Mouse (Mus musculus) forebrain, embryonic 15.5 days (tissue): Measurements from ENCODE around the gene Tlk1. TPM values are rescaled to one million over a fixed set of nuclear protein-coding genes. Genes with fewer than 3 reads are reported as not detected.

Experiments
- ATAC-seq: fragments of 200-750 bp; cut with Nextera tagmentation; replicated peaks from 2 replicates; pipeline ENCODE4 v1.8.0; 2017; ENCODE audit warnings: mild to moderate bottlenecking, moderate TSS enrichment, moderate library complexity
- H3K27ac ChIP-seq: fragments of 300-500 bp; sonication (generic); replicated peaks from 2 replicates; pipeline ENCODE4 v1.5.1; 2015; ENCODE audit warnings: mild to moderate bottlenecking, inconsistent platforms
- H3K27me3 ChIP-seq: fragments of 300-500 bp; sonication (generic); 2 replicates; pipeline ENCODE4 v1.6.1; 2015; ENCODE audit warnings: inconsistent platforms
- H3K36me3 ChIP-seq: fragments of 300-500 bp; sonication (generic); 2 replicates; pipeline ENCODE4 v1.6.1; 2015; ENCODE audit warnings: mild to moderate bottlenecking, inconsistent platforms
- H3K4me1 ChIP-seq: fragments of 300-500 bp; sonication (generic); 2 replicates; pipeline ENCODE4 v1.6.1; 2015; ENCODE audit warnings: inconsistent platforms
- H3K4me2 ChIP-seq: fragments of 300-500 bp; sonication (generic); replicated peaks from 2 replicates; pipeline ENCODE4 v1.6.1; 2015; ENCODE audit warnings: mild to moderate bottlenecking, inconsistent platforms
- H3K4me3 ChIP-seq: fragments of 300-500 bp; sonication (generic); 2 replicates; pipeline ENCODE4 v1.5.1; 2015; ENCODE audit warnings: mild to moderate bottlenecking, inconsistent platforms
- H3K9ac ChIP-seq: fragments of 300-500 bp; sonication (generic); replicated peaks from 2 replicates; pipeline ENCODE4 v1.6.1; 2015; ENCODE audit warnings: mild to moderate bottlenecking, inconsistent platforms
- H3K9me3 ChIP-seq: fragments of 300-500 bp; sonication (generic); 2 replicates; pipeline ENCODE4 v1.6.1; 2016; ENCODE audit warnings: inconsistent platforms
- WGBS: fragments of 180-500 bp; shearing (Covaris S2); methylation state at CpG from one replicate; pipeline ENCODE4 v1.1.7; 2015; ENCODE audit warnings: mixed read lengths; 5-methylcytosine and 5-hydroxymethylcytosine counted together
- polyA plus RNA-seq: library from polyadenylated mRNA; unstranded; fragments of >200 nt; fragmentation: Nextera tagmentation; extraction: Ambion mirVana; gene quantifications from 2 replicates; pipeline ENCODE4 v1.2.1, GENCODE M21; 2015

The Tlk1 gene
- polyA plus RNA-seq, 1 experiment from 2014 or later: 25.3 TPM

- Histone ChIP-seq H3K4me1 (no peaks in the 10 kb centered on the region), H3K9ac (no peak overlapping the region), H3K27me3 (no peaks in the 10 kb centered on the region), H3K4me3 (no peak overlapping the region), H3K36me3 (no peaks in the 10 kb centered on the region), H3K4me2 (no peak overlapping the region), H3K27ac (no peak overlapping the region), H3K9me3 (no peaks in the 10 kb centered on the region)
- ATAC-seq: no peak
- 92% methylated on average over 1 of the region's 1 CpGs for WGBS
Measured at GRCm38 (mm10) chr2:70779634-70780033, 45.9 kb downstream of the Tlk1 start.

DNA sequence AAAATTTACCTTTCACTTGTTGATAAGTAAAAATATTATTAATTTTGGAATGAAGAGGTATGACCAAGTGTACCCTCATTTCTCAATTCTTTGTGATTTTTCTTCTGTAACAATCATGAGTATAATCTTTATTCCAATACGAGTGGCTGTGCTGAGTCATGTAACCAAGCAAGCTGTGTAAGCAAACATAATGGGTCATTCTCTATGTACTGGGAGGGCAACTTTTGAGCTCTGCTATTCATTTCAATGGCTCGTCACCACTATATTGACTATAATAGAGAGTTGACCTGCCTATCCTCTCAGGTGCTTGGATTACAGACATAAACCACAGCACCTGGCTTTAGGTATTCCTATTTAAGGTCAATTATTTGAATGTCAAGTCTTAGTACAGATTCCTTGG is 48.8 kb downstream of the Tlk1 start:
- no peaks in the 10 kb centered on the region for H3K4me1 ChIP-seq
- ATAC-seq: no peak
- no peak overlapping the region for H3K27ac ChIP-seq
- H3K4me2 ChIP-seq: no peak overlapping the region
- WGBS: 67% methylated on average over 2 of the region's 2 CpGs
- no peak overlapping the region for H3K9ac ChIP-seq
- no peaks in the 10 kb centered on the region for H3K9me3 ChIP-seq
- no peaks in the 10 kb centered on the region for H3K27me3 ChIP-seq
- no peak overlapping the region for H3K4me3 ChIP-seq
- H3K36me3 ChIP-seq: no peaks in the 10 kb centered on the region

GRCm38 (mm10) chr2:70764734-70765133 is 60.8 kb downstream of the Tlk1 start:
- no peaks in the 10 kb centered on the region for H3K9me3 ChIP-seq
- 90% methylated on average over 7 of the region's 7 CpGs for WGBS
- no peaks in the 10 kb centered on the region for H3K4me1 ChIP-seq
- H3K4me3 ChIP-seq: no peak overlapping the region
- no peak overlapping the region for H3K27ac ChIP-seq
- no peaks in the 10 kb centered on the region for H3K27me3 ChIP-seq
- H3K9ac ChIP-seq: no peak overlapping the region
- no peaks in the 10 kb centered on the region for H3K36me3 ChIP-seq
- no peak overlapping the region for H3K4me2 ChIP-seq
- no peak for ATAC-seq

- Histone ChIP-seq H3K9me3 (no peaks in the 10 kb centered on the region), H3K27me3 (no peaks in the 10 kb centered on the region), H3K4me2 (no peak overlapping the region), H3K27ac (no peak overlapping the region), H3K36me3 (no peaks in the 10 kb centered on the region), H3K4me1 (no peaks in the 10 kb centered on the region), H3K4me3 (no peak overlapping the region), H3K9ac (no peak overlapping the region)
- no peak for ATAC-seq
- 93% methylated on average over 1 of the region's 1 CpGs for WGBS
Measured at GRCm38 (mm10) chr2:70762741-70763140, 62.8 kb downstream of the Tlk1 start.

DNA sequence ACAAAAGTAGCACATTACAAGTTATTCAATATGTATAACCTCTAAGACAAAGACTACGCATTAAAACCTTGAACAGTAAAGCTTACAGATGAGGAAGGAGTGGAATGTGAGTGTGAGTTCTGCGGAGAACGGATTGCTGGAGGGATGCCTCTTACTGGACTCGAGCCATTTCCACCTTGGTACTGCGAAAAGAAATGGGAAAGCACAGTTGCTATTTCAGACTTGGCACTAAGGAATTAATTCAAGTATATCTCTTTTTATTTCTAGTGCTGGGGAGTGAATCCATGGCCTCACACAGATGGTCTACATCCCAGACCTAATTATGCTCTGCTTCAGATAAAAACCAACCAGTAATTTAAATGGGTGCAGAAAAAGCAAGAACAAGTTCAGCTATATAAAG is 73.4 kb downstream of the Tlk1 start:
- 79% methylated on average over 5 of the region's 5 CpGs for WGBS
- H3K27ac ChIP-seq: no peak overlapping the region
- ATAC-seq: no peak

DNA sequence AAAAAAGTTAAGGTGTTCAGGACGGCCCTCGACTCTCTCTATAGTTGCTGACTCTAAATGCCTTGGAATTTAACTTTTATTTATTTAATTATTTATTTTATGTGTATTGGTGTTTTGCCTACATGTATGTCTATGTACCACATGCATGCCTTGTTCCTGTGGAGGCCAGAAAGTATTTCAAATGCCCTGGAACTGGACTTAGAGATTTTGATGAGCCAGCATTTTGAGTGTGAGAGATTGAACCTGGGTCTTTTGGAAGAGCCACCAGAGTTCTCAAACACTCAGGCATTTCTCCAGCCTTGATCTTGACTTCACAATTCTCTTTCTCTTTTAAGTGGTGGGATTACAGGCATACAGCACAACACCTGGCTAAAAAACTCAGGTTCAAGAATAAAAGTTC is 73.9 kb downstream of the Tlk1 start:
- Histone ChIP-seq H3K4me2 (no peak overlapping the region), H3K36me3 (peaks cover 7% of the 10 kb centered on the region; the same call in 1 of the 2 replicates), H3K9me3 (no peaks in the 10 kb centered on the region), H3K27ac (no peak overlapping the region), H3K9ac (no peak overlapping the region), H3K27me3 (no peaks in the 10 kb centered on the region), H3K4me3 (no peak overlapping the region), H3K4me1 (no peaks in the 10 kb centered on the region)
- ATAC-seq: no peak
- 92% methylated on average over 2 of the region's 2 CpGs for WGBS

More for the DNA sequence above, 73.4 kb downstream of the Tlk1 start:
- H3K4me2 ChIP-seq: no peak overlapping the region
- H3K4me1 ChIP-seq: no peaks in the 10 kb centered on the region
- no peak overlapping the region for H3K9ac ChIP-seq
- H3K9me3 ChIP-seq: no peaks in the 10 kb centered on the region
- H3K27me3 ChIP-seq: no peaks in the 10 kb centered on the region
- H3K4me3 ChIP-seq: no peak overlapping the region
- peaks cover 7% of the 10 kb centered on the region; the same call in 1 of the 2 replicates for H3K36me3 ChIP-seq

- no peak for ATAC-seq
- no peak overlapping the region for H3K4me2 ChIP-seq
- no peaks in the 10 kb centered on the region for H3K9me3 ChIP-seq
Measured at GRCm38 (mm10) chr2:70742588-70742987, 82.9 kb downstream of the Tlk1 start.

DNA sequence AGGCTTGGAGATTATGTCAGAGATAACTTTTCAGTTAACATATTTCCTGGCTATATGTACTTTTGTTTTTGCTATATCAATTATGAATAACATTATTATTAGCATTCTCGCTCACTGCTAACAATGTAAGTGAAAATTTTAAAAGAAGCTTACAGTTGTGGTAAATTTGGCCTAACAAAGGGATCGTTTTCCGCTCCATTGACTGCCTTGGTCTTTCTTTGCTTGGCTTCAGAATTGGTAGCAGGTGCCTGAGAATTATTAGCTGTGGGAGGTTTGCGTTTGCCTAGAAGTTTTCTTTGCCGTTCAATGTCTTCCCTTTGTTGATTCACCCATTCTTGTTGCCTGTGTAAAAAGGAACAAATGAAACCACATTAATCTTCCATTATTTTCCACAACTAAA is 83.6 kb downstream of the Tlk1 start:
- Histone ChIP-seq H3K27me3 (no peaks in the 10 kb centered on the region), H3K9me3 (no peaks in the 10 kb centered on the region), H3K9ac (no peak overlapping the region), H3K4me2 (no peak overlapping the region), H3K36me3 (peaks cover 39% of the 10 kb centered on the region), H3K4me1 (peaks cover 3% of the 10 kb centered on the region; the same call in 1 of the 2 replicates), H3K4me3 (no peak overlapping the region), H3K27ac (no peak overlapping the region)
- 40% methylated on average over 5 of the region's 5 CpGs for WGBS
- ATAC-seq: no peak

More at GRCm38 (mm10) chr2:70742588-70742987, 82.9 kb downstream of the Tlk1 start:
- Histone ChIP-seq H3K27me3 (no peaks in the 10 kb centered on the region), H3K9ac (no peak overlapping the region), H3K4me1 (peaks cover 3% of the 10 kb centered on the region; the same call in 1 of the 2 replicates), H3K4me3 (no peak overlapping the region), H3K27ac (no peak overlapping the region), H3K36me3 (peaks cover 38% of the 10 kb centered on the region)
- WGBS: 72% methylated on average over 2 of the region's 2 CpGs

DNA sequence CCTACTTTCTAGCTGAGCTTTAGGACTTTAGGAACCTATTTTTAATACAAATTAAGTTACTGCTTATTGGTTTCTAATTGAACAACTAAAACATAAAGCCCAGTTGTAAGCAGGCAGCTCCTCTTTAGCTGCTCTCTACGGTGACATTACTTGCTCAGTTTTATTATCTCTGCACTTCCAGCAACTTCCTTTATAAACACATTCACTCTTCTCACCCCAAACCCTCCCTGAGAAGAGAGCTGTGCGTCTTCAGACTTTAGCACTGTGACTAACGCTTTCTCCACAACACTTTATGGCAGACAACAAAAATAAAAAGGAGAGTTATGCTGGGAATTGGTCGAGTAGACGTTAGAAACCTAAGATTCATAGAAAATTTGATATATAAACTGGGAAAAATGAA is 89.5 kb downstream of the Tlk1 start:
- Histone ChIP-seq H3K27me3 (no peaks in the 10 kb centered on the region), H3K36me3 (peaks cover 23% of the 10 kb centered on the region), H3K9ac (no peak overlapping the region), H3K9me3 (no peaks in the 10 kb centered on the region), H3K27ac (no peak overlapping the region), H3K4me1 (no peaks in the 10 kb centered on the region), H3K4me2 (no peak overlapping the region), H3K4me3 (no peak overlapping the region)
- WGBS: 86% methylated on average over 5 of the region's 5 CpGs
- ATAC-seq: no peak

DNA sequence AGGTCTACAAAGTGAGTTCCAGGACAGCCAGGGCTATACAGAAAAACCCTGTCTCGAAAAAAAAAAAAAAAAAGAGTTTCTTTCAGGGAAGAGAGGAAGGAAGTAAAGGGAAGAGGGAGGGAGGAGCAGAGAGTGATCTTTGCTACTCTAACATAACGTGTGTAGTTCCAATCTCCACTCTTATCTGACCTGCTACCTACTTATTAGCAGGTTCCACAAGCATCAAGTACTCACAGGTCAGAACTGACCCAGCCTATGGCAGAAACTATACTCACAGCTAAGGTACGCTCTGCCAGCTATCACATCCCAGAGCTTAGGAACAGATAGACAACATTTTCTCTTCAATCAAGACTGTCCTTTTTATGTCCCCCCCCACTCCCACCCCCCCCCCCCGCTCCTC is 90.0 kb downstream of the Tlk1 start:
- Histone ChIP-seq H3K4me3 (no peak overlapping the region), H3K4me1 (no peaks in the 10 kb centered on the region), H3K4me2 (no peak overlapping the region), H3K27ac (no peak overlapping the region), H3K36me3 (peaks cover 19% of the 10 kb centered on the region), H3K27me3 (no peaks in the 10 kb centered on the region), H3K9ac (no peak overlapping the region), H3K9me3 (no peaks in the 10 kb centered on the region)
- no peak for ATAC-seq
- 89% methylated on average over 4 of the region's 4 CpGs for WGBS

- Histone ChIP-seq H3K4me1 (no peaks in the 10 kb centered on the region), H3K4me3 (no peak overlapping the region)
- 90% methylated on average over 2 of the region's 2 CpGs for WGBS
Measured at GRCm38 (mm10) chr2:70727089-70727488, 98.4 kb downstream of the Tlk1 start.

GRCm38 (mm10) chr2:70723610-70724243 is 101.8 kb downstream of the Tlk1 start:
- WGBS: 91% methylated on average over 9 of the region's 9 CpGs

More at GRCm38 (mm10) chr2:70727089-70727488, 98.4 kb downstream of the Tlk1 start:
- no peak overlapping the region for H3K9ac ChIP-seq
- H3K9me3 ChIP-seq: no peaks in the 10 kb centered on the region
- H3K27me3 ChIP-seq: no peaks in the 10 kb centered on the region
- H3K4me2 ChIP-seq: no peak overlapping the region
- H3K27ac ChIP-seq: no peak overlapping the region
- H3K36me3 ChIP-seq: peaks cover 13% of the 10 kb centered on the region; the same call in 1 of the 2 replicates
- no peak for ATAC-seq

DNA sequence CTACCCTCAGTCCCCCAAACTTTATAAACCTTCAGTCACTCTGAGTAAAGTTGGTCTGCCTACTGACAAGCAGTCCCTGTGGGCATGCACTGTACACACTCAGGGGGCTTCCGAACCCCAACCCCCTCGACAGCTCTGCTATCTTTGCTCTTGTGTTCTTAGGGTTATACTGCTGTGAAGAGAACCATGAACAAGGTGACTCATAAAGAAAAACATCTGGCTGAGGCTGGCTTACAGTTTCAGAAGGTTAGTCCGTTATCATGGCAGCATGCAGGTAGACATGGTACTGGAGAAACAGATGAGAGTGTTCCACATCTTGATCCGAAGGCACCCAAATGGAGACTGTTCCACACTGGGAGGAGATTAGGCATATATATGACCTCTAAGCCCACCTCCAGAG is 114.7 kb downstream of the Tlk1 start:
- 96% methylated on average over 4 of the region's 4 CpGs for WGBS
- no peak overlapping the region for H3K9ac ChIP-seq
- H3K4me1 ChIP-seq: no peaks in the 10 kb centered on the region
- no peak overlapping the region for H3K4me2 ChIP-seq
- H3K27ac ChIP-seq: no peak overlapping the region
- no peaks in the 10 kb centered on the region for H3K9me3 ChIP-seq
- peaks cover 43% of the 10 kb centered on the region for H3K36me3 ChIP-seq
- H3K27me3 ChIP-seq: no peaks in the 10 kb centered on the region
- no peak for ATAC-seq
- no peak overlapping the region for H3K4me3 ChIP-seq

More at GRCm38 (mm10) chr2:70723610-70724243, 101.8 kb downstream of the Tlk1 start:
- no peaks in the 10 kb centered on the region for H3K4me1 ChIP-seq
- peaks cover 35% of the 10 kb centered on the region; the same call in 1 of the 2 replicates for H3K36me3 ChIP-seq
- H3K4me2 ChIP-seq: no peak overlapping the region
- H3K9ac ChIP-seq: no peak overlapping the region
- no peaks in the 10 kb centered on the region for H3K27me3 ChIP-seq
- H3K9me3 ChIP-seq: no peaks in the 10 kb centered on the region
- no peak for ATAC-seq
- H3K4me3 ChIP-seq: no peak overlapping the region
- H3K27ac ChIP-seq: no peak overlapping the region
